Mouse (Mus musculus) olfactory bulb, adult 2 months (tissue): ENCODE results near the gene Arf5. TPM values are rescaled to one million over a fixed set of nuclear protein-coding genes. Genes with fewer than 3 reads are reported as not detected.

Source experiments
- H3K27ac ChIP-seq: fragments of 200-500 bp; 2 replicates; pipeline ENCODE4 v1.5.1; 2012; ENCODE audit warnings: low read depth, low read length; ENCODE audit not compliant: insufficient read depth
- H3K4me1 ChIP-seq: fragments of 200-500 bp; 2 replicates; pipeline ENCODE4 v1.6.1; 2012; ENCODE audit warnings: low read length; ENCODE audit not compliant: control insufficient read depth, insufficient read depth
- H3K4me3 ChIP-seq: fragments of 200-500 bp; 2 replicates; pipeline ENCODE4 v1.5.1; 2012; ENCODE audit warnings: mild to moderate bottlenecking, low read depth, low read length, moderate library complexity; ENCODE audit not compliant: insufficient read depth
- CTCF ChIP-seq: fragments of 200-500 bp; IDR thresholded peaks from 2 replicates; pipeline ENCODE4 v1.5.1; 2012; ENCODE audit warnings: low read depth, mild to moderate bottlenecking, low read length, moderate library complexity; ENCODE audit not compliant: insufficient read depth
- POLR2A ChIP-seq: fragments of 200-500 bp; IDR thresholded peaks from 2 replicates; pipeline ENCODE4 v1.6.1; 2012; ENCODE audit warnings: mild to moderate bottlenecking, low read depth, low read length, moderate library complexity; ENCODE audit not compliant: insufficient read depth
- WGBS: fragments of 180-500 bp; shearing (Covaris S2); methylation state at CpG from one replicate; pipeline ENCODE4 v1.1.7; 2018; 5-methylcytosine and 5-hydroxymethylcytosine counted together
- polyA plus RNA-seq: library from polyadenylated mRNA; stranded (reverse); fragments of >200 nt; gene quantifications from 2 replicates; pipeline ENCODE4 v1.2.4, GENCODE M21; 2012; ENCODE audit warnings: low replicate concordance; ENCODE audit not compliant: missing spikeins, insufficient read depth, insufficient read length

The Arf5 gene
- polyA plus RNA-seq: not detected in 2 replicates

DNA sequence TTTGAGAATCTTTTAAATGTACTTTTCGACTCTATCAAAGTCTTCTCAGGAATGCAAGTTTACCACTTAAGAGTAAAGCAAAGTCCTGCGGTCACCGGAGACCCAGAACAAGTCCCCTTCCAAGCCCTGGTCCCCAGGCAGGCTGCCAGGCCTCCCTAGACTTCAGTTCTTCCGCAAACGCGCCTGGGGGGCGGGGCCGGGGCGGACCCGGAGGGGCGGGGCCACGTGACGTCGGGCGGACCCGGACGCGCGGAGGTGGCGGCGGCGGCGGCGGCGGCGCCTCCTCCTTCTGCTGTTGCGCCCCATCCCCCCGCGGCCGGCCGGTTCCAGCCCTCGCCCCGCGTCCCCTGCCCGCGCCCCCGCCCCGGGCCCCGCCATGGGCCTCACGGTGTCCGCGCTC is at the start of gene Arf5:
TSS of gene Arf5 (plus strand) at position 248 of the 400 bp plus-strand sequence.
- Histone ChIP-seq H3K4me1 (peaks cover 32% of the 10 kb centered on the region), H3K4me3 (peak within 1 kb of the TSS; percentile 97), H3K27ac (peak within 1 kb of the TSS; percentile 3; the same call in 1 of the 2 replicates)
- WGBS: 1% methylated on average over 40 of the region's 42 CpGs
- no peak for TF ChIP-seq CTCF
- no peak for TF ChIP-seq POLR2A

- WGBS: 59% methylated on average over 4 of the region's 4 CpGs
- H3K4me3 ChIP-seq: no peak overlapping the region
- no peaks in the 10 kb centered on the region for H3K4me1 ChIP-seq
- no peak overlapping the region for H3K27ac ChIP-seq
- TF ChIP-seq POLR2A (no peak), CTCF (no peak)
Observed at GRCm38 (mm10) chr6:28381983-28382382, 41.4 kb upstream of the Arf5 start.

- Histone ChIP-seq H3K4me1 (peaks cover 2% of the 10 kb centered on the region; the same call in 1 of the 2 replicates), H3K27ac (no peak overlapping the region), H3K4me3 (no peak overlapping the region)
- 88% methylated on average over 3 of the region's 3 CpGs for WGBS
- no peak for TF ChIP-seq POLR2A
- TF ChIP-seq CTCF: no peak
Observed at GRCm38 (mm10) chr6:28385169-28385568, 38.2 kb upstream of the Arf5 start.

- H3K4me1 ChIP-seq: peaks cover 2% of the 10 kb centered on the region; the same call in 1 of the 2 replicates
- TF ChIP-seq POLR2A: no peak
- no peak for TF ChIP-seq CTCF
- 80% methylated on average over 3 of the region's 3 CpGs for WGBS
- H3K27ac ChIP-seq: no peak overlapping the region
- H3K4me3 ChIP-seq: no peak overlapping the region
Observed at GRCm38 (mm10) chr6:28389038-28389437, 34.3 kb upstream of the Arf5 start.

DNA sequence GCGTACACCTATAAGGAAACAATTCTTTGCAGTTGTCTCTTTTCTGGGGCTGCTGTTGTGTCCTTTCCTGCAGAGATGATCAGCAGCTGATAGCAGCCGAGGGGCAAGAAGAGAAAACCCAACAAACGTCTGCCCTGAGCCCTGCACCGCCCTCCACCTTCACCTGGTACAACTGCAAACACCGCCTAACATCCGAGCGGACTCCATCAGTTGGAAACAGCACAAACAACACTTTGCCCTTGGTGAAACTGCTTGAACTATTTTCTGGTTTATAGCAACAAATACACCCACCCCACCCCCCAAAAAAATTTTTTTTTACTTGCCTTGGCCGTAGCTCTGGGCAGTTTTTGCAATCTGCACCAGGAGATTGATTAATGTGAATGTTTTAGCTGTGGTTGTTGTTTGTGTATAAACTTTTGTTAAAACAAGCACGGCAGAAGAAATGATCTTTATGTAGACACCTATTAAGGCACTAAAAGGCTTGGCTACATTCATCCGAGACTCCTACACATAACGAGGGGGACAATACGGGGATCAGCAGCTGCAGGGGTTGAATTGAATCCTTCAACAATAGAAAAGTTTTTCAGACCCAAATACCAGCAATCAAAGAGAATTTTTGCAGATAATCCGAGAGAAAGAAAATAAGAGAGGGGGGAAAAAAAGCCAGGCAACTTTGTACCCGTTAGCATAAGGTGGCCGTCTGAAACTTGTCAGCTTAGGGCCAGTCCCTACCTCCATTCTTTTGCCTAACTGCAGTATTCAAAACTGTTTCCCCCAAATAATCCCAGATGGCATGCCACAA is 27.1 kb upstream of the Arf5 start:
- H3K27ac ChIP-seq: no peak overlapping the region
- peaks cover 6% of the 10 kb centered on the region; the same call in 1 of the 2 replicates for H3K4me1 ChIP-seq
- TF ChIP-seq POLR2A (no peak), CTCF (no peak)
- no peak overlapping the region for H3K4me3 ChIP-seq
- 71% methylated on average over 15 of the region's 15 CpGs for WGBS

DNA sequence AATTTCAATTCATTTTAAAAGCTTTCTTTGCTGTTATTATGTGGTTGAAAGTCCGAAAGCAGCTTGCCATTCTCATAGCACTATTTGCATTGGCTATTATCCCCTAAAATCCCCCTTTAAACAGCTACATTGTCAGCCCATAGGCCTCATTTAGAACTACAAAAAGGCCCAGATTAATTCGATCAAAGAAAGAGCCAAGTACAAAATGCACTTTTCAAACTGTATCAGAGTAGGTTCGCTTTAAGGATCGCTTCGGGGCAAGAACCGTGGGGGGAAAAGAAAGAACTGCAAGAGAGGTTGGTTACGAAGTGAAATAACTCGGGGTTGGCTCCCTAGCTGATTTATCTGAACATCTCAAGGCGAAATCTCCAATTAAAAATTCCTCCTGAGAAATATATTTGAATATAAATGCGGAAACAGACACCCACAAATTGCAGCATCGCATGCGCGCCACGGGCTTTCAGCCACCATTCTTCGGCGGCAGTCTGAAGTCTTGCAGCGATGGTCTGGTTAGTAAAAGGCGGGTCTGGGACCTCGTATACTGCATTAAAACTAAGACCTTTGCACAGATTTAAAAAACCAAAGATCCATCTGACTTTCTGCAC is 26.4 kb upstream of the Arf5 start:
- TF ChIP-seq POLR2A (no peak), CTCF (no peak)
- Histone ChIP-seq H3K4me1 (peaks cover 6% of the 10 kb centered on the region; the same call in 1 of the 2 replicates), H3K4me3 (peak overlapping the region; percentile 46), H3K27ac (no peak overlapping the region)
- WGBS: 11% methylated on average over 19 of the region's 19 CpGs

GRCm38 (mm10) chr6:28397681-28398203 is 25.6 kb upstream of the Arf5 start, which contains the start of gene Zfp800:
TSS of gene Zfp800 (minus strand) at chr6:28398005.
- H3K27ac ChIP-seq: no peak within 1 kb of the TSS

DNA sequence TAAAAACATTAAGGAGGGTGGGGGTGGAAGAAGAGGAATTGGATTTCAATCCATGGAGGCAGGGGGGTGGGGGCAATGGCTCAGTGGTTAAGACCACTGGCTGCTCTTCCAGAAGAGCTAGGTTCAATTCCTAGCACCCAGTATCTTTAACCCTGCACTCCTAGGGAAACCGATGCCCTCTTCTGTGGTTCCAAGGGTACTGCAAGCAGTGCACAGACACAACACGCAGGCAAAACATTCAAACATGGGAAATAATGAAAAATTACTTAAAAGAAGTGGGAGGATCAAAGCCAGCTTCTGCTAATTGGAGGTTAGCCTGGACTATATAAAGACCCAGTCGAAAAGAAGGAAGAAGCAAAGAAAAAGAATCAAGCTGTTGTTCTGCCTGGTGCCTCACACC is 24.6 kb upstream of the Arf5 start:
- Histone ChIP-seq H3K27ac (no peak overlapping the region), H3K4me3 (no peak overlapping the region), H3K4me1 (peaks cover 6% of the 10 kb centered on the region; the same call in 1 of the 2 replicates)
- WGBS: 90% methylated on average over 3 of the region's 3 CpGs
- TF ChIP-seq POLR2A: no peak
- no peak for TF ChIP-seq CTCF

More at GRCm38 (mm10) chr6:28397681-28398203, 25.6 kb upstream of the Arf5 start, which contains the start of gene Zfp800:
- WGBS: 2% methylated on average over 33 of the region's 33 CpGs
- TF ChIP-seq POLR2A (no peak), CTCF (no peak)
- H3K4me3 ChIP-seq: peak within 1 kb of the TSS; percentile 46
- peaks cover 6% of the 10 kb centered on the region; the same call in 1 of the 2 replicates for H3K4me1 ChIP-seq

GRCm38 (mm10) chr6:28399791-28400190 is 23.6 kb upstream of the Arf5 start:
- Histone ChIP-seq H3K27ac (no peak overlapping the region), H3K4me3 (no peak overlapping the region), H3K4me1 (peaks cover 6% of the 10 kb centered on the region; the same call in 1 of the 2 replicates)
- TF ChIP-seq CTCF (no peak), POLR2A (no peak)
- WGBS: 98% methylated on average over 4 of the region's 4 CpGs
